Mouse (Mus musculus) megakaryocyte-erythroid progenitor cell, adult 5-6 weeks (primary cell): ENCODE results near the gene Setd5. TPM values are rescaled to one million over a fixed set of nuclear protein-coding genes. Genes with fewer than 3 reads are reported as not detected.
A peak's percentile ranks its signal among the peaks of the same experiment; 100 is the strongest.

ENCODE experiments used
- ATAC-seq: replicated peaks from 2 replicates; pipeline ENCODE4 v1.8.0; 2016; ENCODE audit warnings: mild to moderate bottlenecking, inconsistent platforms; ENCODE audit not compliant: severe bottlenecking, poor library complexity, low FRiP score, low TSS enrichment
- total RNA-seq, 2 experiments: library from RNA; stranded (forward) in 1 of 2; stranded (reverse) in 1 of 2; fragments of 200-1000, 215-1000 nt in 1 of 2; fragments of >200 nt in 1 of 2; fragmentation: Nextera tagmentation in 1 of 2; gene quantifications; 2 replicates each; pipeline ENCODE4 v1.2.3; 2014 to 2017

Gene Setd5
- total RNA-seq, 2 experiments from 2014 or later: 79.1 to 143 TPM

DNA sequence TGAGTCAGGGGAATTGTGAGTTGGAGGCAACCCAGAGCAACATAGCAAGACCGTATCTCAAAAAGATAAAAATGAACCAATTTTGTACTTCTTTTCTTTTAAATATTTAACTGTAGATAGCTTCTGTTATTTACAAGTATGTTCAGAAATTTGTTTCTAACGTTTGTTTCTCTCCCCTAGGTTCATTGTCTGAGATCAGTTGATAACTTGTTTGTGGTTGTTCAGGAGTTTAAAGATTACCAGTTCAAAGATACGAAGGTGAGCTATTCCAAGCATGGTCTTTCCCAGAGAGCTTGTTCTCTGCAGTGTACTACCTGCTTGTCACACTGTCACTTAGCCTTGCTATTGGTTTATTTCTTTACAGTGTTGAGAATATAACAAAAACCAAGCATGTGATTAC is 28.0 kb upstream of the Setd5 start:
- ATAC-seq: no peak

DNA sequence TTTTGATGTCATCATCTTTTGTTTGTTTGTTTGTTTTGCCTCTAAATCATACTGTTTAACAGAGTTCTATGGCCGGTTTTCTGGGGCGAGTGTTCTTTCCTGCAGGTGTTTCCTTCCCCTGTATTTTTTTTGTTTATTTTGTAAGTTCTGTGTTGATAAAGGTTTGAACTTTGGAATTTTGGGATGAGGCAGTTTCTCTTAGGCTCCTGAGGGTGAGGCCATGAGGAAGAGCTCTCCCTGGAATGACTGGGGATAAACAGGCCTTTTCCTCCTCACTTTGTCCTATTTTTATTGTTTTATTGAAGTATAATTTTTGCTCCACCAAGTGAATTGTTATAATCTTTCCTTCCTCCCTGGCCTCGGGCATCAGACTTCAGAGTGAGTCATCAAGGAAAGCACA is 24.2 kb upstream of the Setd5 start:
- ATAC-seq: no peak

DNA sequence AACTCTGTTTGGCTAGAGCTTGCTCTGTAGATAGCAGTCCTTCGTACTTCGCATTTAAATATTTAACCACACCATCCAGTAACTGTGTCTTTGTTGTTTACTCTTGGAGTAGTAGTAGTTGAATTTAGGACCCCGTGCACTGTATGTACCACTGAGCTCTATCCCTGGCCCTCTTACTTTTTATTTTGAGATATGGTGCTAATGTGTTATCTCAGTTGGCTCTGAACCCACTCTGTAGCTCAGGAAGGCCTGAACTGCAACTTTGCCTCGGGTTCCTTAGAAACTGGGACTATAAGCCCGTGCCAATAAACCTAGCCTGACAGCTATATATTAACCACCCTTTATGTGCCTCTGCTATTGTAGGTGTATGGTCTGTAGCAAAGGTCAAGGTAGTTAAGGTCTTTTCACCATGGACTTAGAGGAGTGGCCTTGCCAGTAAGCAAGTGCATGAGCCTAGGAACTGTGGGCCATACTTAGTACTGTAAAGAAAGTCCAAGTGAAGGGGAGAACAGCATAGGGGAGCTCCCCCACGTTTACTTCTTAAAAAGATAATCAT is 22.5 kb upstream of the Setd5 start:
- ATAC-seq: peak; percentile 56; the same call in 1 of the 2 replicates

DNA sequence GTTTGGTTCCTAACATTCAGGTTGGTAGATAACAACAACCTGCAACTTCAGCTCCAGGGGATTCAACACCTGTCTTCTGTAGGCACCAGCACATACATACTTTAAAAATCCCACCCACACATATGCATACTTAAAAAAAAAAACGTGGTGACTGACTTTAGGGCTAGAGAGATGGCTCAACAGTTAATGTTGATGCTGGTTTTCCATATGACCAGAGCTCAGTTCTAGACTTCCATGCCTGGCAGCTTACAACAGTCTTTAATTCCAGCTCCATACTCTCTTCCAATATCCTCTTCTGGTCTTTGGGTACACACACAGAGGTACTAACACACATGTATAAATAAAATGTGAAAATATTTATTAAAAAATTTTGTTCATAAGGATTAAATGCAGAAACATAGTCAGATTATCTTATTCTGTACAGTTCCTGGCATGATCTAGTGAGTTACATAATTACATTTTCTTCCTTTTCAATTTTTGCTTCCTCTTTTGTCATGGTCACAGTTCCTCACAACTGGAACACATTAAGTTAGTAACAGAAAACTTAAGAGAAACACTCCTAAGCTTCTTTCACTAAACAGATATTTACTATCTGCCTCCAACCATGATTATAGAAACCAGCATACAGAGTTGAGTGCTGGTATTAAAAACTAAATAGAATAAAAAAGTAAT is 16.1 kb upstream of the Setd5 start:
- ATAC-seq: no peak

DNA sequence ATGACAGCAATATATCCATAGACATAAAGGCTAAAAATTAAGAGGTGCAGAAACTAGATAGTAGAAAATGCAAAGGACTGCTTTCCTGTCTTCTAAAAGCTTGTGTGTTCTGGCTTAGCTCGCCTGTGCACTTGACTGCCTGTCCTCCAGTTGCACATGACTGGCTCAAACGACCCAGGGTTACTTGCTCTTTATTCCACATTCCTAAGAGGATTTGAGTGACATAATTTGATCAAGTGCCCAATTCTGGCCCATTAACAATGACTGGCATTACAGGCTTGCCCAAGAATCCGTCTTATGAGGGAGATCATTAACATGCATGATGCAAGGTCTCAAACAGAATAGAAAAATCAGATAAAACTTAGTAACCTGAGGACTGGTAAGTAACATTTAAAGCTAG is 14.9 kb upstream of the Setd5 start:
- ATAC-seq: no peak

DNA sequence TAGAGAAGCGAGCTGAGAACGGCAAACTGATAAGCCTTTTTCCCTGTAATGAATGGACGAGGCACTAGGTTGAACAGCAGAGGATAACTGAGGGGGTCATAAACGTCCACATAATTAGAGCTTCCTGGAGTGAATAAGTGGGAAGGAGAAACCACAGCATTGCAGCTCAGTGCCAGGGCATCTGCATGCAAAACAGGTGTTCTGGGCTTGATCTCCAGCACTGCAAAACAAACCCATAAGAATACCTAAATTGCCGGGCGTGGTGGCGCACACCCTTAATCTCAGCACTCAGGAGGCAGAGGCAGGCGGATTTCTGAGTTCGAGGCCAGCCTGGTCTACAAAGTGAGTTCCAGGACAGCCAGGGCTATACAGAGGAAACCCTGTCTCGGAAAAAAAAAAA is 13.8 kb upstream of the Setd5 start:
- no peak for ATAC-seq

DNA sequence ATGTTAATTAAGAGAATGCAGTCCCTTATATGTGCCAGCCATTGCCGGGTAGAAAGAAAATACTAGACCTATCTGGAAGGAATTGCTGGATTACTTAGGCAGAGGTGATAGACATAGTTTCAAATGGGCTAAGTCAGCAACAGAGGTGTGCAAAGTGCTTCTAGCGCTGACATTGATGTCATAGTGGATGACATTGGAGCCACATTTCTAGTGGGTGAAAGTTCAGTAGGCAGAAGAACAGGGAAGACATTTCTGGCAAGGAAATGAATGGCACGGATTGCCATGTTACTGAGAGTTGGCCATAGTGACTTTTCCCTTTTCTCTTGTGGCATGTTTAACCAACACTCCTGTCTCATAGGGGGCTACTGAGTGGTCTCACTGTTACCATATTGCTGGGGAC is 12.0 kb upstream of the Setd5 start:
- ATAC-seq: no peak

DNA sequence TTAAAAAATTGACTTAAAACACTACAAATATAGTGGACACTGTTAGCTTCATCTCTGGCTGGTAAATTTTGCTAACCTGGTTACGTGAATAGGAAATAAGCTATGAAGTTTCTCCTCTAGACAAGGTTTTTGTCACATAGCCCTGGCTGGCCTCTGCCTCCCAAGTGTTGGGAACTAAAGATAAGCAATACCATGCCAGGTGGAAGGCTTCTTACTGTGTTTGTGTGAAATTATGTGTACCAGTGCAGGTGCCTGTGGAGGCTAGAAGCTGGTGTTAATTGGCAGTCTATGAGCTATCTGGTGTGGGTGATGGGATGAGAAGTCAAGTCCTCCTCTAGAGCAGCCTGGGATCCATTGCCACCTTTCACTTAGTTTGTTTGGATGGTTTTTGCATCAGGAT is 8.0 kb upstream of the Setd5 start:
- ATAC-seq: 0 out of 2 replicates have a peak, but pooled peaks have one; percentile 57

DNA sequence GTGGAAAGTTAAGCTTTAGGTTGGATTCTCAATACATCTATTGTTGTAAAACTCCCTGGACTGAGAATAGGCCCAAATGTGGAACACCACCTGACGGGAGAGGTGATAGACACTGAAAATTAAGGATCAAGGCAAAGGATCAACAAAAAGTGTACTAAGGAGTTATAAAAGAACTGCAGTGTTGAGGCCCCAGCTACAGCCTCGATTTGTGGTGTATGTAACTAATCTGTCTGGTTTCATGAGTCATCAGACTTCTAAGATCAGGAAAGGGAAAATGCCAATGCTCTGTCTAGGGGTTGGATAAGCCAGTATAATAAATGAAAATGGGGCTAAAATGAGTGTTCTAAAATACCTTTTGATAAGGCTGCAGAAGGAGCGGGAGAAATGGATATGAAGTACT is 1.9 kb upstream of the Setd5 start:
- ATAC-seq: no peak

DNA sequence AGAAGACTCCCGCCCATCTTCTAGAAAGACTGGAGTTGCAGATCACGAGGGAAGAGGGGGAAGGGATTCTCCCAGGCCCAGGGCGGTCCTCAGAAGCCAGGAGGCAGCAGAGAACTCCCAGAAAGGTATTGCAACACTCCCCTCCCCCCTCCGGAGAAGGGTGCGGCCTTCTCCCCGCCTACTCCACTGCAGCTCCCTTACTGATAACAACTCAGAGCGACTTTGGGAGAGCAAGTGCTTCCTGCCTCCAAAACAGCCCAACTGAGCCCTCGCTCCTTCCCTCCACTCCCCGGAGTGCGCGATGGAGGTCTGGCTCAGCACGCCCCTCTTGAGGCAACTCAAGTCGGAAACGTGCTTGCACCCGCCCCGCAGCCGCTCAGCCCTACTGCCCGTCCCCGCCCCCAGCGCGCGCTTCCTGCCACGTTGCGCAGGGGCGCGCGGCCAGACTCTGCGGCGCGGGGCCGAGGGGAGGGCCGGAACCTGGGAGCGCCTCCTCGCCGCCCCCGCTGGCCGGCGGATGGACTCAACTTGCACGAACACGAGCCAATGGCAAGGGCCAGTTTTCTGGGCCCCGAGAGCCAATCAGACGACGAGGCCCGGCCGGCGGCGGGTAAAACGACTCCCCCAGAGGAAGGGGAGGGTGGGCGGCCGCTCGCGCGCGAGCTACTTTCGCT is 1.0 kb upstream of the Setd5 start:
- ATAC-seq: peak; percentile 67

DNA sequence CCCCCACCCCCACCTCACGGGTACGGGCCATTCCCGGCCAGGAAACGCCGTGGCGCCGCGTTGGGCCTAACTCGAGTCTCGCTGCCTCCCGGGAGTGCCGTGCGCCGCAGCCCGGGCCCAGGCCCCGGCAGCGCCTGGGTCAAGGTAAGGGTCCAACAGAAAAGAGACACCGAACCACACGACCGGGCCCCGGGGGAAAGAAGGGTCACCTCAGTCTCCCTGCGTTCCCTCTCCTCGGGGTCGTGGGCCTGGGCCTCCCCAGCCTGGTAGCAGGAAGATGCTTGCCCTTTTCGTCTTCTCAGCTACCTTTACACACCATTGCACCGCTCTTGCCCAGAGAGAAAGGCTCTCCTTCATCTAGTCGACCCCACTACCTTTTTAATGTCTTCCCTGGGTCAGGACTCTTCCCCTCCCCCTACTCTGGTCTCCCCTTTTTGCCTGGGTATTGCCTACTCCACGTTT is 435 bp downstream of the Setd5 start:
- ATAC-seq: no peak

DNA sequence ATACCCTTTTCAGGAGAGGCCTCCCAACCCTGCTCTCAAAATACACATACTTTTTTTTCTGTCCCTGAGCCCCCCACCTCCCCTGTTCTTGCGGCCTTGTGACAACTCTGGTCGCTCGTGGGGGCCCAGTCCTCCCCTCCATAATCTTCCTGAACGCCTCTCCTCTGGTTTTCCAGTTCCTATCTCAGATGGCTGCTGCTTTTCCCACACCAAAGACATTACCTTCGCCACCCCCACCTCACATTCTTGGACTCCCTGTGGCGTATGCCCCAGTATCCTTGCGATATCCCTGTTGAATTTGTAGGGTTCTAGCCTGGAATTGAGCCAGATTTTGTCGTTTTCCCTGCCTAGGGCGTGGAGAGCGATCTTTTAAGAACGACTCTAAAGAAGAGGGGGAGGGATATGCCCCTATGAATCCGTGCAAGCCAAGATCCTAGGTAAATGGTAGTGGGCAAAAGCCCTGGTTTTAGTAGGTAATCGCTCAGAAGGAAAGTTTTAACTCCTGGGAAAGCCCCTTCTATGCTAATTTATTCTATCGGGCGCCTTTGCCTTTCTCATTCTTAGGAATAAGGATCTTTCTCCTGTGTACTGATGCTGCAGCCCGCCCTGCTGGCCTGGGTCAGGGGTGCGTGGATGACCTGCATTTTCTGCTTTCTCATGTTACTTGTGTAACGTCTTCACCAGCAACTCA is 1.0 kb downstream of the Setd5 start:
- no peak for ATAC-seq

DNA sequence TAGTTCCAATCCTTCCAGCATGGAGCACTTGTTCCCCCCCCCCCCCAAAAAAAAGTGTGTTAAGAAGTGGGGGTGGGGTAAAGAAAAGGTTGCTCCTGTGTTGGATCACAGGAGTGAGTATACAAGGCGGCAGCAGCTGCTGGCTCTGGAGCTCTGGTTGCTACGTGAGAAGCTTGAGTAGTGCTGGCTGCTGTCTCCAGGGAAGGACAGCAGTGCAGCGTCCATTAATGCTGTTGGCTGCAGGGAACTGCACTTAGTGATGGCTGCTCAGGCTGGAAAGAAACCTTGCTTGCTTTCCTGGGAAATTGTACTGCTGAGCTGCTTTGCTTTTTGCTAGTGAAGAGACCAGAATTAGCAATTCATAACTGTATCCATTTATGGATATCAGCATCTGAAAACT is 2.3 kb downstream of the Setd5 start:
- ATAC-seq: no peak

DNA sequence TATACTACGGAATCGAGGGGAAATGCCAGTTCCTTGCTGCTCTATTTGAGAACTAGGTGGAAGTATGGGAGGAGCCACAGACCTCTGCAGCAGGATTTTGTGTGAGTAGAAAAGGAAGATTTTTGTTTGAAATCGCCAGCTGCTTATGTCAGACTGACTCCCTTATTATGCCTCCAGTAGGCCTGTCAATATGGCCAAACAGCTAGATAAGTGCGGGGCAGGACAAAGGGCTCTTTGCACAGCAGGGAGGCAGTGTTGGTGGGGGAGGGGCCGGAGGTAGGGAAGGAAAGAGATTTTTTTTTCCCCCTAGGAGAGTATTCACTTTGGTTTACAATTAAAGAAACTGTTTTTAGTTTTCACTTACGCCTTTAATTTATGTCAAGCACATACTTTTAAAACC is 5.1 kb downstream of the Setd5 start:
- no peak for ATAC-seq

DNA sequence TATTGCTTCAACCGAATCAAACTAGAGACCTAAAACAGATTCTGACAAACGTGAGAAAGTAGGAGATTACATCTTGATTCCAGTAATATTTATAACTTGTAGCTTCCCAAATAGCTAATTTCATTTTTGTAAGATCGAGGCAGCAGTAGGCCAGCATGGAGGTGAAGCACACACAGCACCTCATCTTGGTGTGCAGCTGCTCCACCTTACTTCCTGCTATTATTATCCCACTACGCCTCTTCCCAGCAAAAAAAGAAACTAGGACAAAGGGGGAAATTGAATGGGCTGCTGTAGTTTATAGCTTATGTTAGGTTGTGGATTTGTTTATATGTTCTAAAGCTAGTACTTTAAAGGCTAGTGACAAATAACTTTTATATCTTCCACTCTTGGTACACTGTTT is 7.4 kb downstream of the Setd5 start:
- no peak for ATAC-seq

DNA sequence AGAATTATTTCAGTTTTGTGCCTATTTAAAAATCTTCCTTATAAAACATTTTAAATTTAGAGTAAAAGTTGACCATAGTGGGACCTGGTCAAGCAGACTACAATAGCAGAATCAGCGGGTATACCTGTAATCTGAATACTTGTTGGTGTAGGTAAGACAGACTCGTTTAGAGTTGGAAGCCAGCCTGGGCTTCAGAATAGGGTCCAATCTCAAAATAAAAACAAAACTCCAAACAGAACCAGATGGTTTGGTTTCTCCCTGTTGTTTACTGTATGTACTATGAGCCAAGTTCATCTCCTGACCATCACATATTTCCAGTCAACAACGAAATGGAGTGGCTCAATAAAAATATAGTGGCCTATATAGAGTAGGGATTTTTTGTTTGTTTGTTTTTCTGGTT is 16.0 kb downstream of the Setd5 start:
- no peak for ATAC-seq

DNA sequence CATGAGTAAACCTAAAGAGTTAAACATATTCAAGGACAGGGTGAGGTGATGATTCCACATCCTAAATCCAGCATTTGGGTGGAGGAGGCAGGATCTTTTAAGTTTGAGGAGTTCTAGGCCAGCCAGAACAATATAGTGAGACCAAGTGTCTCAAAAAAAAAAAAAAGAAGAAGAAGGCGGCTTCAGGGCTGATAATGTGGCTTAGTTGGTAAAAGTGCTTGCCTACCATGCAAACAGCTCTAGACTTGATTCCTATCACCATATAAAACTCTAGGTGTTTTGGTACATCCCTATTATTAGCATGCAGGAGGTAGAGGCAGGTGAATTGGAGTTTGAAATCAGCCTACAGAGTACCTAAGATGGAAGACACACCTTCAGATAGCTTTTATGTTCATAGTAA is 18.4 kb downstream of the Setd5 start:
- ATAC-seq: no peak

DNA sequence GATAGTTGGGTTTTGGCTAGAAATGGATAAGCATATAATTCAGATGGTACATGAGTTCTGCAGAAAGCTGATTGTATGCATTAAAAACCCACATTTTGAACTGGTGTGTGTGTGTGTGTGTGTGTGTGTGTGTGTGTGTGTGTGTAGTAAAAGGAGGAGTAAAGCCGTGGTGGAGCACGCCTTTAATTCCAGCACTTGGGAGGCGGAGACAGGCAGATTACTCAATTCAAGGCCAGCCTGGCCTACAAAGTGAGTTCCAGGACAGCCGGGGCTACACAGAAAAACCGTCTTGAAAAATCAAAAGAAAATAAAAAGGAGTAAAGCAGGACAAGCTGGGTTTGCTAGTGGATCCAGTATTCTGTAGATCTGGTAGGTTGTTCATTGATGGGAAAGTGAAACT is 20.5 kb downstream of the Setd5 start:
- no peak for ATAC-seq

DNA sequence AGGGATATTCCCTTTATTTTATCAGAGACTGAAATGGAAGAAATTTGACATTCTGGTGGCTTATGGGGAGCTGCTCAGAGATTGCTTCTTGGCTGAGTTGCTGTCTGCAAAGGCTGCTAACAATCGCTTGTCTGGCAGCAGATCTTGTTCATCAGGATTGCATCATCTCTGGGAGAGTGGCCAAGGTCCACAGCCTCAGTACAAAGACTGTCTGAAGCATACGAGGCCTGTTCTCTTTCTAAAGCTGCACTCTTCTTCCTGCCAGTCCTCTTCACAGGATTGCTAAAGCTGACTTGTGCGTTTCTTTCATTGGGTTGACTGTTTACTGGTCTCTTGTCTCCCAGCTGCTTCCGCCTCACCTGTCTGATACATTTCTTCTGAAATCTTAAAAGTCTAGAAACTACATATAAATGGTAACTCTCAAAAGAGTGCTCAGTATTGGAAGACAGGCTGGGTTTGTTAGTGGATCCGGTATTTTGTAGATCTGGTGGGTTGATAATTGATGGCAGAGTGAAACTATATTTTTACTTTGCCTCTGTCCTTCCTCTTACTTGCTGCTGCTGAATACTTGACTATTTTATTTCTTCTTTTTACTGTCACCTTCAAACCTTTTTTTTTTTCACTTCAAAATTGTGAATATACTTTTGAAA is 22.6 kb downstream of the Setd5 start:
- peak; percentile 71 for ATAC-seq

DNA sequence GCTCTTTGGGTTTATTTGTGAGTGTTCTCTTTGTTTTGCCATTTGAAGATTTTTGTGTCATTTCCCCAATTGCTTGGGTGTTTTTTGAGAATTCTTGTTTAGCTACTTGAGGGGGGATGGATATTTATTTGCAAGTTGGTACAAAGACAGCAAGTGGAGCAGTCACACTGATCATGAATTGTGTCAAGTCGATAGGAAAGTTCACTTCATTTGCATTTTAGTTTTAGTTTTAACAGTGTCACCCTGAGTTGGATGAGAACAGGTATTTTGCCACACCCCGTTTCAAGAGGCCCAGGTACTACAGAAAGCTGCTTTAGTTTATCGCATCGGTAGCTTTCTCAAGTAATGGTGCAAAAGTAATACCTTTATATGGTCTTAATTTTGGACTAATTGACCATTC is 25.4 kb downstream of the Setd5 start:
- no peak for ATAC-seq
